Mouse (Mus musculus): ENCODE measurements at regions not wholly inside any gene's neighbourhood (a gene's known extent, or its start where the extent isn't known, plus 50 kb on each side); places are given as distances from the start of the nearest gene placed in this dataset.

GRCm38 (mm10) chr15:87321067-87321985 lies 222.8 kb upstream of the Fam19a5 start:
- no peaks in the 10 kb centered on the region for H3K9me3 ChIP-seq
- no peak overlapping the region for H3K4me3 ChIP-seq
- no peak overlapping the region for H3K9ac ChIP-seq
- H3K36me3 ChIP-seq: no peaks in the 10 kb centered on the region
- H3K27me3 ChIP-seq: no peaks in the 10 kb centered on the region
- no peak overlapping the region for H3K27ac ChIP-seq
- peaks cover 3% of the 10 kb centered on the region; the same call in 1 of the 2 replicates for H3K4me1 ChIP-seq
- H3K4me2 ChIP-seq (replicated peaks): no peak overlapping the region
- no peak for ATAC-seq (ENCODE audit: insufficient number of reproducible peaks, insufficient read depth, low FRiP score, low TSS enrichment)
- 72% methylated on average over 12 of the region's 12 CpGs for WGBS

GRCm38 (mm10) chr15:87325389-87325788 lies 218.7 kb upstream of the Fam19a5 start:
- Histone ChIP-seq H3K4me3 (no peak overlapping the region), H3K9ac (no peak overlapping the region), H3K4me1 (peaks cover 3% of the 10 kb centered on the region; the same call in 1 of the 2 replicates), H3K27me3 (no peaks in the 10 kb centered on the region), H3K36me3 (no peaks in the 10 kb centered on the region), H3K27ac (no peak overlapping the region), H3K9me3 (no peaks in the 10 kb centered on the region), H3K4me2 (replicated peaks) (no peak overlapping the region)
- WGBS: 78% methylated on average over 5 of the region's 5 CpGs
- no peak for ATAC-seq (ENCODE audit: insufficient number of reproducible peaks, insufficient read depth, low FRiP score, low TSS enrichment)

- no peaks in the 10 kb centered on the region for H3K27me3 ChIP-seq
- H3K4me3 ChIP-seq: no peak overlapping the region
- H3K4me2 ChIP-seq (replicated peaks): no peak overlapping the region
- no peaks in the 10 kb centered on the region for H3K36me3 ChIP-seq
- no peak for ATAC-seq (ENCODE audit: insufficient number of reproducible peaks, insufficient read depth, low FRiP score, low TSS enrichment)
- no peak overlapping the region for H3K27ac ChIP-seq
- peaks cover 3% of the 10 kb centered on the region; the same call in 1 of the 2 replicates for H3K4me1 ChIP-seq
- H3K9me3 ChIP-seq: no peaks in the 10 kb centered on the region
- no peak overlapping the region for H3K9ac ChIP-seq
- 82% methylated on average over 6 of the region's 6 CpGs for WGBS
Measured at GRCm38 (mm10) chr15:87326281-87326680, 217.8 kb upstream of the Fam19a5 start.

- Histone ChIP-seq H3K36me3 (no peaks in the 10 kb centered on the region), H3K27ac (no peak overlapping the region), H3K27me3 (no peaks in the 10 kb centered on the region), H3K4me3 (no peak overlapping the region), H3K4me2 (replicated peaks) (no peak overlapping the region), H3K4me1 (no peaks in the 10 kb centered on the region), H3K9ac (no peak overlapping the region), H3K9me3 (no peaks in the 10 kb centered on the region)
- WGBS: 76% methylated on average over 3 of the region's 3 CpGs
- no peak for ATAC-seq (ENCODE audit: insufficient number of reproducible peaks, insufficient read depth, low FRiP score, low TSS enrichment)
Measured at GRCm38 (mm10) chr15:87332441-87332840, 211.7 kb upstream of the Fam19a5 start.

GRCm38 (mm10) chr15:87333527-87333926 lies 210.6 kb upstream of the Fam19a5 start:
- Histone ChIP-seq H3K27ac (no peak overlapping the region), H3K9ac (no peak overlapping the region), H3K9me3 (no peaks in the 10 kb centered on the region), H3K27me3 (no peaks in the 10 kb centered on the region), H3K4me1 (no peaks in the 10 kb centered on the region), H3K4me3 (no peak overlapping the region), H3K36me3 (no peaks in the 10 kb centered on the region), H3K4me2 (replicated peaks) (no peak overlapping the region)
- WGBS: 78% methylated on average over 4 of the region's 4 CpGs
- no peak for ATAC-seq (ENCODE audit: insufficient number of reproducible peaks, insufficient read depth, low FRiP score, low TSS enrichment)

- no peak overlapping the region for H3K4me3 ChIP-seq
- H3K4me2 ChIP-seq (replicated peaks): no peak overlapping the region
- no peaks in the 10 kb centered on the region for H3K27me3 ChIP-seq
- H3K4me1 ChIP-seq: no peaks in the 10 kb centered on the region
- no peak for ATAC-seq (ENCODE audit: insufficient number of reproducible peaks, insufficient read depth, low FRiP score, low TSS enrichment)
- H3K9ac ChIP-seq: no peak overlapping the region
- no peaks in the 10 kb centered on the region for H3K36me3 ChIP-seq
- WGBS: 67% methylated on average over 4 of the region's 4 CpGs
- no peak overlapping the region for H3K27ac ChIP-seq
- H3K9me3 ChIP-seq: no peaks in the 10 kb centered on the region
Measured at GRCm38 (mm10) chr15:87334430-87334829, 209.7 kb upstream of the Fam19a5 start.

GRCm38 (mm10) chr15:87335324-87335723 lies 208.8 kb upstream of the Fam19a5 start:
- Histone ChIP-seq H3K4me2 (replicated peaks) (no peak overlapping the region), H3K9ac (no peak overlapping the region), H3K27ac (no peak overlapping the region), H3K27me3 (no peaks in the 10 kb centered on the region), H3K9me3 (no peaks in the 10 kb centered on the region), H3K4me1 (no peaks in the 10 kb centered on the region), H3K36me3 (no peaks in the 10 kb centered on the region), H3K4me3 (no peak overlapping the region)
- no peak for ATAC-seq (ENCODE audit: insufficient number of reproducible peaks, insufficient read depth, low FRiP score, low TSS enrichment)
- 79% methylated on average over 4 of the region's 4 CpGs for WGBS

- ATAC-seq (ENCODE audit: insufficient number of reproducible peaks, insufficient read depth, low FRiP score, low TSS enrichment): no peak
- Histone ChIP-seq H3K4me3 (no peak overlapping the region), H3K9me3 (no peaks in the 10 kb centered on the region), H3K27me3 (no peaks in the 10 kb centered on the region), H3K27ac (no peak overlapping the region), H3K4me1 (no peaks in the 10 kb centered on the region), H3K36me3 (no peaks in the 10 kb centered on the region), H3K9ac (no peak overlapping the region), H3K4me2 (replicated peaks) (no peak overlapping the region)
- 90% methylated on average over 11 of the region's 11 CpGs for WGBS
Measured at GRCm38 (mm10) chr15:87335737-87336136, 208.4 kb upstream of the Fam19a5 start.

- no peak for ATAC-seq (ENCODE audit: insufficient number of reproducible peaks, insufficient read depth, low FRiP score, low TSS enrichment)
- Histone ChIP-seq H3K4me3 (no peak overlapping the region), H3K4me1 (no peaks in the 10 kb centered on the region), H3K9ac (no peak overlapping the region), H3K27ac (no peak overlapping the region), H3K9me3 (no peaks in the 10 kb centered on the region), H3K36me3 (no peaks in the 10 kb centered on the region), H3K4me2 (replicated peaks) (no peak overlapping the region), H3K27me3 (no peaks in the 10 kb centered on the region)
- 74% methylated on average over 3 of the region's 3 CpGs for WGBS
Measured at GRCm38 (mm10) chr15:87339904-87340303, 204.2 kb upstream of the Fam19a5 start.

- 81% methylated on average over 1 of the region's 1 CpGs for WGBS
- Histone ChIP-seq H3K9ac (no peak overlapping the region), H3K9me3 (no peaks in the 10 kb centered on the region), H3K4me1 (no peaks in the 10 kb centered on the region), H3K4me3 (no peak overlapping the region), H3K27me3 (no peaks in the 10 kb centered on the region), H3K27ac (no peak overlapping the region), H3K36me3 (no peaks in the 10 kb centered on the region), H3K4me2 (replicated peaks) (no peak overlapping the region)
- no peak for ATAC-seq (ENCODE audit: insufficient number of reproducible peaks, insufficient read depth, low FRiP score, low TSS enrichment)
Measured at GRCm38 (mm10) chr15:87342656-87343055, 201.4 kb upstream of the Fam19a5 start.

- ATAC-seq (ENCODE audit: insufficient number of reproducible peaks, insufficient read depth, low FRiP score, low TSS enrichment): no peak
- Histone ChIP-seq H3K4me2 (replicated peaks) (no peak overlapping the region), H3K36me3 (no peaks in the 10 kb centered on the region), H3K4me3 (no peak overlapping the region), H3K9ac (no peak overlapping the region), H3K4me1 (no peaks in the 10 kb centered on the region), H3K27me3 (no peaks in the 10 kb centered on the region), H3K27ac (no peak overlapping the region), H3K9me3 (no peaks in the 10 kb centered on the region)
- WGBS: 65% methylated on average over 3 of the region's 3 CpGs
Measured at GRCm38 (mm10) chr15:87345826-87346225, 198.3 kb upstream of the Fam19a5 start.

- no peak overlapping the region for H3K9ac ChIP-seq
- 56% methylated on average over 11 of the region's 11 CpGs for WGBS
- H3K4me2 ChIP-seq (replicated peaks): no peak overlapping the region
- no peak for ATAC-seq (ENCODE audit: insufficient number of reproducible peaks, insufficient read depth, low FRiP score, low TSS enrichment)
- no peaks in the 10 kb centered on the region for H3K4me1 ChIP-seq
- no peaks in the 10 kb centered on the region for H3K9me3 ChIP-seq
- H3K36me3 ChIP-seq: no peaks in the 10 kb centered on the region
- H3K4me3 ChIP-seq: no peak overlapping the region
- no peaks in the 10 kb centered on the region for H3K27me3 ChIP-seq
- no peak overlapping the region for H3K27ac ChIP-seq
Measured at GRCm38 (mm10) chr15:87349533-87350247, 194.4 kb upstream of the Fam19a5 start.
